Mouse (Mus musculus) intestine, postnatal 0 days (tissue): ENCODE results near the gene Arhgap44. TPM values are rescaled to one million over a fixed set of nuclear protein-coding genes. Genes with fewer than 3 reads are reported as not detected.

Experiments
- ATAC-seq: fragments of 200-750 bp; cut with Nextera tagmentation; 2 replicates; pipeline ENCODE4 v1.8.0; 2017; ENCODE audit warnings: mild to moderate bottlenecking, moderate TSS enrichment, moderate library complexity
- H3K27ac ChIP-seq: fragments of 300-500 bp; sonication (generic); 2 replicates; pipeline ENCODE4 v1.5.1; 2014; ENCODE audit warnings: mild to moderate bottlenecking, low read depth, low read length, moderate library complexity
- H3K27me3 ChIP-seq: fragments of 300-500 bp; sonication (generic); replicated peaks from 2 replicates; pipeline ENCODE4 v1.6.1; 2014; ENCODE audit warnings: low read length, mixed read lengths; ENCODE audit not compliant: control insufficient read depth, insufficient read depth
- H3K36me3 ChIP-seq: fragments of 300-500 bp; sonication (generic); 2 replicates; pipeline ENCODE4 v1.6.1; 2014; ENCODE audit warnings: mild to moderate bottlenecking, moderate library complexity; ENCODE audit not compliant: control insufficient read depth, insufficient read depth
- H3K4me1 ChIP-seq: fragments of 300-500 bp; sonication (generic); replicated peaks from 2 replicates; pipeline ENCODE4 v1.6.1; 2014; ENCODE audit warnings: antibody characterized with exemption, low read length, mixed read lengths; ENCODE audit not compliant: control insufficient read depth, insufficient read depth
- H3K4me2 ChIP-seq: fragments of 300-500 bp; sonication (generic); replicated peaks from 2 replicates; pipeline ENCODE4 v1.6.1; 2014; ENCODE audit warnings: low read depth, mild to moderate bottlenecking, moderate library complexity
- H3K4me3 ChIP-seq: fragments of 300-500 bp; sonication (generic); 2 replicates; pipeline ENCODE4 v1.5.1; 2014; ENCODE audit warnings: low read depth, low read length
- H3K9ac ChIP-seq: fragments of 300-500 bp; sonication (generic); 2 replicates; pipeline ENCODE4 v1.6.1; 2014; ENCODE audit warnings: mild to moderate bottlenecking, low read depth, low read length
- H3K9me3 ChIP-seq: fragments of 300-500 bp; sonication (generic); 2 replicates; pipeline ENCODE4 v1.6.1; 2016; ENCODE audit warnings: mixed run types; ENCODE audit not compliant: control insufficient read depth
- CTCF ChIP-seq: sonication (generic); IDR thresholded peaks from 2 replicates; pipeline ENCODE4 v1.5.1; 2016; ENCODE audit warnings: low read depth, mild to moderate bottlenecking, control low read depth, antibody characterized with exemption, moderate library complexity
- WGBS: fragments of 180-500 bp; shearing (Covaris S2); extraction: QIAGEN DNeasy Blood & Tissue Kit; methylation state at CpG from one replicate; pipeline ENCODE4 v1.1.7; 2014; 5-methylcytosine and 5-hydroxymethylcytosine counted together
- polyA plus RNA-seq: library from polyadenylated mRNA; unstranded; fragments of >200 nt; fragmentation: Nextera tagmentation; extraction: Ambion mirVana; gene quantifications from 2 replicates; pipeline ENCODE4 v1.2.1, GENCODE M21; 2015

Gene Arhgap44
- polyA plus RNA-seq, 1 experiment from 2014 or later: 11.1 TPM

DNA sequence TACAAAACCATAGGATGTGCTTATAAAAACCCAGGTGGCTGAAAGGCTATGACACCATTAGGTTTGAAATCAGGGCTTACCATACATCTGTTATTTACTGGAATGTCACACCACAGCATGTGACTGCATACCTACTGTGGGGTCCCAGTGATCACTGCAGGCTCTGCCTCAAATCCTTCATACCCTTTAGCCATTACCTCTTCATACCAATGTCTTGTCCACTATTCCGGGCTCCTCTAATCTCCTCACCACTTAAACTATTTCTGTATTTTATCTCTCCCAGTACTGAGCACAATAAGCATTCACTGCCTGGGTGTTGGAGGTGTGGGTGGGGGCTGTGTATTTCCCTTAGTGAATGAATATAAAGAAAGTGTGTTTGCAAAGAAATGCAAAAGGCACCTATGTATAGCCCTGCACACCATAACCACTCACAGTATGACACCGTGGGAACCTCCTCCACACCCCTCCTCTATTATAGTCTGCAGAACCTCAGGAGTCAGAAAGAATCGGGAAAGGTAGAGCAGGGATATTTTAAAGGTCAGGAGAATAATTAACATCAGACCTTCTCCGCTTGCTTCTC lies 19.8 kb downstream of the Arhgap44 start:
- ATAC-seq: no peak
- no peak for TF ChIP-seq CTCF
- 64% methylated on average over 4 of the region's 4 CpGs for WGBS
- H3K9me3 ChIP-seq: no peaks in the 10 kb centered on the region
- H3K27me3 ChIP-seq: no peaks in the 10 kb centered on the region
- H3K4me3 ChIP-seq: no peak overlapping the region
- no peak overlapping the region for H3K27ac ChIP-seq
- H3K9ac ChIP-seq: no peak overlapping the region
- H3K4me2 ChIP-seq: no peak overlapping the region
- H3K36me3 ChIP-seq: no peaks in the 10 kb centered on the region
- H3K4me1 ChIP-seq: no peaks in the 10 kb centered on the region

- H3K4me3 ChIP-seq: no peak overlapping the region
- no peak for TF ChIP-seq CTCF
- no peak for ATAC-seq
- no peak overlapping the region for H3K9ac ChIP-seq
- H3K4me2 ChIP-seq: no peak overlapping the region
- 88% methylated on average over 3 of the region's 3 CpGs for WGBS
- no peaks in the 10 kb centered on the region for H3K4me1 ChIP-seq
- no peaks in the 10 kb centered on the region for H3K36me3 ChIP-seq
- H3K27me3 ChIP-seq: no peaks in the 10 kb centered on the region
- H3K9me3 ChIP-seq: no peaks in the 10 kb centered on the region
- H3K27ac ChIP-seq: no peak overlapping the region
These were observed 23.7 kb downstream of the Arhgap44 start for GRCm38 (mm10) chr11:65139030-65139429.

- Histone ChIP-seq H3K27ac (no peak overlapping the region), H3K36me3 (no peaks in the 10 kb centered on the region), H3K27me3 (no peaks in the 10 kb centered on the region), H3K9ac (no peak overlapping the region), H3K4me1 (no peaks in the 10 kb centered on the region), H3K4me2 (no peak overlapping the region), H3K9me3 (no peaks in the 10 kb centered on the region), H3K4me3 (no peak overlapping the region)
- no peak for TF ChIP-seq CTCF
- no peak for ATAC-seq
- 47% methylated on average over 2 of the region's 2 CpGs for whole genome bisulfite sequencing
These were observed 25.6 kb downstream of the Arhgap44 start for GRCm38 (mm10) chr11:65137145-65137652.

- no peaks in the 10 kb centered on the region for H3K27me3 ChIP-seq
- ATAC-seq: no peak
- H3K9me3 ChIP-seq: no peaks in the 10 kb centered on the region
- no peak overlapping the region for H3K4me3 ChIP-seq
- H3K9ac ChIP-seq: no peak overlapping the region
- WGBS: 84% methylated on average over 8 of the region's 8 CpGs
- H3K4me2 ChIP-seq: no peak overlapping the region
- no peaks in the 10 kb centered on the region for H3K36me3 ChIP-seq
- H3K4me1 ChIP-seq: no peaks in the 10 kb centered on the region
- TF ChIP-seq CTCF: no peak
- H3K27ac ChIP-seq: no peak overlapping the region
These were observed 27.5 kb downstream of the Arhgap44 start for GRCm38 (mm10) chr11:65135251-65135739.

DNA sequence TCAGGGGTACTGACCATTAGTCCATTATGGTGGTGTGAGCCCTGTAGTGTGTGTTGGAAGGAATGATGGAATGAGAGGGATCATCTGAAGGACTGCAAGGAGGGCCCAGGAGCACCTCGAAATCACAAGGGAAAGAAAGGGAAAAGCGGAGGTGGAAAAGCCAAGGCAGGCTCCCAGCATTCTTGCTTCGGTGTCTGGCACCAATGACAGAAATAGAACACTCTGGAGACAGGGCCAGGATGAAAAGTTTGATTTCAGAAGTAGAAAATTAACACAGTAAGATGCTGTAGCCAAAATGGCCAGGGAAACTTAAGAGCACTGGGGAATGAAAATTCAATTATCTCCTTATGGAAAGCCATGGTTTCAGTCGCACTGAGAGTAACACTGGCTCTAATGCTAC lies 29.1 kb downstream of the Arhgap44 start:
- no peak overlapping the region for H3K4me3 ChIP-seq
- 92% methylated on average over 4 of the region's 4 CpGs for WGBS
- H3K4me2 ChIP-seq: no peak overlapping the region
- no peak overlapping the region for H3K9ac ChIP-seq
- no peak for ATAC-seq
- H3K9me3 ChIP-seq: no peaks in the 10 kb centered on the region
- no peaks in the 10 kb centered on the region for H3K36me3 ChIP-seq
- no peaks in the 10 kb centered on the region for H3K4me1 ChIP-seq
- no peak for TF ChIP-seq CTCF
- no peaks in the 10 kb centered on the region for H3K27me3 ChIP-seq
- H3K27ac ChIP-seq: no peak overlapping the region

GRCm38 (mm10) chr11:65129110-65129509 lies 33.7 kb downstream of the Arhgap44 start:
- no peak overlapping the region for H3K4me2 ChIP-seq
- 88% methylated on average over 4 of the region's 4 CpGs for WGBS
- H3K4me1 ChIP-seq: no peaks in the 10 kb centered on the region
- H3K4me3 ChIP-seq: no peak overlapping the region
- H3K27ac ChIP-seq: no peak overlapping the region
- no peaks in the 10 kb centered on the region for H3K27me3 ChIP-seq
- ATAC-seq: no peak
- no peaks in the 10 kb centered on the region for H3K36me3 ChIP-seq
- H3K9me3 ChIP-seq: no peaks in the 10 kb centered on the region
- no peak overlapping the region for H3K9ac ChIP-seq
- peak; percentile 47 for TF ChIP-seq CTCF

GRCm38 (mm10) chr11:65128666-65129065 lies 34.1 kb downstream of the Arhgap44 start:
- 63% methylated on average over 4 of the region's 4 CpGs for WGBS
- TF ChIP-seq CTCF: no peak
- H3K9me3 ChIP-seq: no peaks in the 10 kb centered on the region
- no peaks in the 10 kb centered on the region for H3K27me3 ChIP-seq
- no peak overlapping the region for H3K9ac ChIP-seq
- no peak overlapping the region for H3K27ac ChIP-seq
- ATAC-seq: no peak; the same call in 1 of the 2 replicates
- H3K4me3 ChIP-seq: no peak overlapping the region
- H3K4me1 ChIP-seq: no peaks in the 10 kb centered on the region
- H3K4me2 ChIP-seq: no peak overlapping the region
- H3K36me3 ChIP-seq: no peaks in the 10 kb centered on the region
